Mouse (Mus musculus): ENCODE measurements around the gene Bod1. TPM values are rescaled to one million over a fixed set of nuclear protein-coding genes. Genes with fewer than 3 reads are reported as not detected.

The Bod1 gene
- polyA plus RNA-seq, 1 experiment from 2014 or later: 98.4 TPM

DNA sequence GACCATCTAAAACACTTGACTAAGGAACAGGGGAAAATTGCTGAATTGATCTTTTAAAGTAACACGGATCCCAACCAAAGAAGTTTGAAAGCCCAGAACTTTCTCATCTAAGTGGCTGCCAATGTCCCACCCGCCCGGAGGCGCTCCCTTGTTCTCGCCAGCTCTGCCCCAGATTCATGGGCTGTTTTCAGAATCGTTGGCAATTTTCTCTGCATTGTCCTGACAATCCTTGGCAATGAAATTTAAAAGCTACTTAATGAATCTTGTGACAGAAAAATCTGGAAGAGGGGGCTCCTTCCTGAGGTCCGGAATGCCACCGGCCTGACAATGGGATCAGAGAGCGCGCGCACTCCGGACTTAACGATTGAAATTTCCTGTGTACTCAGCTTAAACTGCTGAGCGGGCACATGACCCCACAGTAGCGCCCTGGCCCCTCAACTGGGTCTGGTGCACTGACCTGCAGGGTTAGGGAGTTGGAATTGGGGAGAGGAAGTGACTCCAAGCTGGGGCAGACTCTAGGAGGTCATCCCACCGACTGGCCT, 8.2 kb upstream of the Bod1 start:
- no peak for ATAC-seq (ENCODE audit: insufficient number of reproducible peaks, insufficient read depth, low FRiP score, low read depth)
- Histone ChIP-seq H3K4me2 (ENCODE audit: low read length) (no peak overlapping the region), H3K36me3 (ENCODE audit: control insufficient read depth, insufficient read depth, low read length) (no peaks in the 10 kb centered on the region), H3K27me3 (ENCODE audit: control insufficient read depth, insufficient read depth, low read length) (no peaks in the 10 kb centered on the region), H3K4me1 (ENCODE audit: control insufficient read depth in 2 of 2, insufficient read depth in 2 of 2, low read length in 2 of 2) (peaks cover 0 to 2% of the 10 kb centered on the region in 2 experiments; a peak in 1 of 4 replicates), H3K4me3 (ENCODE audit: control insufficient read depth in 1 of 2, insufficient read depth in 1 of 2, low read depth in 1 of 2, low read length in 2 of 2) (no peak overlapping the region), H3K27ac (replicated peaks in 1 of 2; ENCODE audit: control insufficient read depth in 1 of 2, insufficient read depth in 1 of 2, low read depth in 2 of 2, low read length in 2 of 2) (no peak overlapping the region), H3K9ac (ENCODE audit: low read length) (no peak overlapping the region), H3K9me3 (ENCODE audit: control insufficient read depth, low read length) (no peaks in the 10 kb centered on the region)
- 76% methylated on average over 16 of the region's 16 CpGs for WGBS

DNA sequence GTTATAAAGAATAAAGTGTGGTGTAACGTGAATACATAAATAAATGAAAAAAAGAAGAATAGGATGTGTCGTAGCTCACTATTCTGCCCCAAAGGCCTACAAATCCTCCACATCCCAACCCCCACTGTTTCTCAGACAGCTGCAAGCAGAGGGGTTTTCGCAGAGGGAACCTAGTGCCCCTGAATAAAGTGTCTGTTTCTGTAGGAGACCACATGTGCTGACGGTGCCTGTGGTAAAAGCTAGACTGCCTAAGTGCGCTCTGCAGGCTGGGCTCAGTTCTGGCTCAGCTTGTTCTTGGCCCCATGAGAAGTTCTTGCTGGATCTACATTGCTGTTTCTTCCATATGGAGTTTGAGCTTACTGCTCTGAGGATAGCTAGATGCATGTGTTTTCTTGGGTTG, 5.6 kb upstream of the Bod1 start:
- H3K27me3 ChIP-seq (ENCODE audit: control insufficient read depth, insufficient read depth, low read length): no peaks in the 10 kb centered on the region
- H3K27ac ChIP-seq (replicated peaks in 1 of 2; ENCODE audit: control insufficient read depth in 1 of 2, insufficient read depth in 1 of 2, low read depth in 2 of 2, low read length in 2 of 2): no peak overlapping the region
- H3K4me3 ChIP-seq (ENCODE audit: control insufficient read depth in 1 of 2, insufficient read depth in 1 of 2, low read depth in 1 of 2, low read length in 2 of 2): no peak overlapping the region
- no peak overlapping the region for H3K4me2 ChIP-seq (ENCODE audit: low read length)
- 90% methylated on average over 5 of the region's 5 CpGs for WGBS
- no peaks in the 10 kb centered on the region for H3K9me3 ChIP-seq (ENCODE audit: control insufficient read depth, low read length)
- no peaks in the 10 kb centered on the region for H3K36me3 ChIP-seq (ENCODE audit: control insufficient read depth, insufficient read depth, low read length)
- H3K4me1 ChIP-seq (ENCODE audit: control insufficient read depth in 2 of 2, insufficient read depth in 2 of 2, low read length in 2 of 2): peaks cover 0 to 2% of the 10 kb centered on the region in 2 experiments; a peak in 1 of 4 replicates
- H3K9ac ChIP-seq (ENCODE audit: low read length): no peak overlapping the region
- ATAC-seq (ENCODE audit: insufficient number of reproducible peaks, insufficient read depth, low FRiP score, low read depth): no peak

DNA sequence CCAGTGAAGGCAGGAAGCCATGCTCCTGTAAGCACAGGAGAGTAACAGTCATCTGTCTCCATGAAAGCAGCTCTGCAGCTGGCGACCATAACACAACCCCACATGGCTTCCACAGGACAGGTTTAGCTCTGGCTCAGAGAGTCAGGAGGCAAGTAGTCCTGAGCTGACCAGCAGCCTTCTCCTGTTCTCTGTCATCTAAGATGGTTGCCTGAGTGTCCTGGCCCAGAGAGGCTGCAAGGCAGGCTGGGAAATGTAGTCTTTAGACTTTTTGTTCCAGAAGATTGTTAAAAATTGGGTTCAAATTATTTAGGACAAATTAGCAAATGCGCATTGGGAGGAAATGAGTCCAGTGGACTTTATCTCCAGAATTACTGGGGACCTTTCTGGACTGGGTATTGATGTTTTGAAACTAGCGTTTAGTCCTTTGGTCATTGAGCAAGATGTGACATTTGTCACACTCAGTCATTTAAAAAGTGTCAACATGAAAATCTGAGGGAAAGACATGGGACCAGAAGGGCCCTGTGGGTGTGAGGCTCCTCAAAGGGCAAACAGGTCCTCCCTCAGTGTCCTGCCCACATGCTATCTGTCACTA, 5.1 kb upstream of the Bod1 start:
- no peaks in the 10 kb centered on the region for H3K36me3 ChIP-seq (ENCODE audit: control insufficient read depth, insufficient read depth, low read length)
- no peak for ATAC-seq (ENCODE audit: insufficient number of reproducible peaks, insufficient read depth, low FRiP score, low read depth)
- no peaks in the 10 kb centered on the region for H3K9me3 ChIP-seq (ENCODE audit: control insufficient read depth, low read length)
- H3K27me3 ChIP-seq (ENCODE audit: control insufficient read depth, insufficient read depth, low read length): no peaks in the 10 kb centered on the region
- no peak overlapping the region for H3K9ac ChIP-seq (ENCODE audit: low read length)
- WGBS: 82% methylated on average over 3 of the region's 3 CpGs
- no peak overlapping the region for H3K4me3 ChIP-seq (ENCODE audit: control insufficient read depth in 1 of 2, insufficient read depth in 1 of 2, low read depth in 1 of 2, low read length in 2 of 2)
- no peak overlapping the region for H3K27ac ChIP-seq (replicated peaks in 1 of 2; ENCODE audit: control insufficient read depth in 1 of 2, insufficient read depth in 1 of 2, low read depth in 2 of 2, low read length in 2 of 2)
- H3K4me1 ChIP-seq (ENCODE audit: control insufficient read depth in 2 of 2, insufficient read depth in 2 of 2, low read length in 2 of 2): peaks cover 0 to 2% of the 10 kb centered on the region in 2 experiments; a peak in 1 of 4 replicates
- no peak overlapping the region for H3K4me2 ChIP-seq (ENCODE audit: low read length)

DNA sequence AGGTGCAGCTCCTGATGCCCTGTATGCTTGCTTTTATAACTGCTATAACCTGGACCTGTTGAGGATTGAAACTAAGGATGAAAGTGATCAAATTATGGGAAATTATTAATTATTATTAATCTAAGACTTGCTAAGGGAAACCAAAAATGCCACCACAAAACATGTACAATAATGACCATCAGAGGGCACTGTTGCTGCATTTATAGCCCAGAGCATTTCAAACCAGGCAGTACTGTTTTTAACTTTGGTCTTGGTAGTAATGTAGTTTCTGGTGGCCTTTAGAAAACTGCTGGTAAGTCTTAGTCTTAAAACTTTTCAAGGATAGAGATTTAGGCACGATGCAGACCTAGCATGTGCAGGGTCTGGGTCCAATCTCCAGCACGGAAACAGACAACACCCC, 3.7 kb upstream of the Bod1 start:
- H3K36me3 ChIP-seq (ENCODE audit: control insufficient read depth, insufficient read depth, low read length): no peaks in the 10 kb centered on the region
- H3K9me3 ChIP-seq (ENCODE audit: control insufficient read depth, low read length): no peaks in the 10 kb centered on the region
- 53% methylated on average over 2 of the region's 2 CpGs for WGBS
- no peaks in the 10 kb centered on the region for H3K27me3 ChIP-seq (ENCODE audit: control insufficient read depth, insufficient read depth, low read length)
- no peak overlapping the region for H3K9ac ChIP-seq (ENCODE audit: low read length)
- no peak overlapping the region for H3K4me3 ChIP-seq (ENCODE audit: control insufficient read depth in 1 of 2, insufficient read depth in 1 of 2, low read depth in 1 of 2, low read length in 2 of 2)
- peaks cover 2 to 4% of the 10 kb centered on the region in 2 experiments; a peak in 3 of 4 replicates for H3K4me1 ChIP-seq (ENCODE audit: control insufficient read depth in 2 of 2, insufficient read depth in 2 of 2, low read length in 2 of 2)
- H3K4me2 ChIP-seq (ENCODE audit: low read length): no peak overlapping the region
- no peak overlapping the region for H3K27ac ChIP-seq (replicated peaks in 1 of 2; ENCODE audit: control insufficient read depth in 1 of 2, insufficient read depth in 1 of 2, low read depth in 2 of 2, low read length in 2 of 2)
- no peak for ATAC-seq (ENCODE audit: insufficient number of reproducible peaks, insufficient read depth, low FRiP score, low read depth)

DNA sequence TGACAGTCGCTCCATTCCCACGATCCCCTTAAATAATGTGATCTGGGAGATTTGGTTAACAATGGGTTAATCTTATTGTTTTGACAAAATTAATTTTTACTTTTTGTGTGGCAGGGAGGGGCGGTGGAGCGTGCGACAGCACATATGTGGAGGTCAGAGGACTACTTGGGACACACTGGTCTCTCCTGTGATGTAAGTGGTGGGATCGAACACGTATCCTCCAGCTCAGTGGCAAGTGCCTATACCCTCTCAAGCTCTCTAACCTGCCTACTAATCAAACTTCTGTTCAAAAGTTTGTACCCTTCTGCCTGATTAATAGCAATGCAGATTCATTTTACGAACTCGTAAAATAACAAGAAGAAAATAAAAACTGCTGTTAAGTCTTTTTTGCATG, 482 bp upstream of the Bod1 start:
- Histone ChIP-seq H3K9ac (ENCODE audit: low read length) (peak overlapping the region; percentile 81), H3K4me2 (ENCODE audit: low read length) (peak overlapping the region; percentile 78), H3K36me3 (ENCODE audit: control insufficient read depth, insufficient read depth, low read length) (peaks cover 23% of the 10 kb centered on the region), H3K27ac (replicated peaks in 1 of 2; ENCODE audit: control insufficient read depth in 1 of 2, insufficient read depth in 1 of 2, low read depth in 2 of 2, low read length in 2 of 2) (no peak overlapping the region), H3K4me1 (ENCODE audit: control insufficient read depth in 2 of 2, insufficient read depth in 2 of 2, low read length in 2 of 2) (peaks cover 0 to 7% of the 10 kb centered on the region in 2 experiments; a peak in 2 of 4 replicates), H3K9me3 (ENCODE audit: control insufficient read depth, low read length) (no peaks in the 10 kb centered on the region), H3K4me3 (ENCODE audit: control insufficient read depth in 1 of 2, insufficient read depth in 1 of 2, low read depth in 1 of 2, low read length in 2 of 2) (peak overlapping the region; percentile 67 to 78), H3K27me3 (ENCODE audit: control insufficient read depth, insufficient read depth, low read length) (no peaks in the 10 kb centered on the region)
- 11% methylated on average over 9 of the region's 9 CpGs for WGBS
- ATAC-seq (ENCODE audit: insufficient number of reproducible peaks, insufficient read depth, low FRiP score, low read depth): no peak

DNA sequence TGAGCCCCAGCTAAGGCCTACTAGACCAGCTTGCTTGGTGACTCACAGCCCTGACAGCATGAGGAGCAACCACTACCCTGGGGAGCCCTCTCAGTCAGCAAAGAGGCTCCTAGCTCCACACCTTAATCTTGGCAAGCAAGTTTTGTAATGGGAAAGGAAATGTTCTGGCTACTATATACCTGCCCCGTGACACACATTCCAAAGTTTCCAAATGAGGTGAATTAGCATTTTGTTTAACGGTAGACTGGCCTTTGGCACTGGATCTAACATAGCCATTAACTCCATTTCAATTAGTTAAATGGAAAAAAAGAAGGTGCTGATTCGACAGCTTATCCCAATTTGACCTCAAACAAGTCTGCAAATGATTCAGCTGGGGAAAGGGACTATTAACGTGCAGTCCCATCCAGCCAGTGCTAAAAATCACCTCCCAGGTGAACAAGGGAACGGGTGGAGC, 1.2 kb downstream of the Bod1 start:
- Histone ChIP-seq H3K9ac (ENCODE audit: low read length) (no peak overlapping the region), H3K36me3 (ENCODE audit: control insufficient read depth, insufficient read depth, low read length) (peaks cover 40% of the 10 kb centered on the region), H3K27me3 (ENCODE audit: control insufficient read depth, insufficient read depth, low read length) (no peaks in the 10 kb centered on the region), H3K4me3 (ENCODE audit: control insufficient read depth in 1 of 2, insufficient read depth in 1 of 2, low read depth in 1 of 2, low read length in 2 of 2) (peak overlapping the region in 1 of 2 experiments; percentile 67; a peak in 1 of 4 replicates), H3K27ac (replicated peaks in 1 of 2; ENCODE audit: control insufficient read depth in 1 of 2, insufficient read depth in 1 of 2, low read depth in 2 of 2, low read length in 2 of 2) (no peak overlapping the region), H3K4me2 (ENCODE audit: low read length) (peak overlapping the region; percentile 78), H3K9me3 (ENCODE audit: control insufficient read depth, low read length) (no peaks in the 10 kb centered on the region), H3K4me1 (ENCODE audit: control insufficient read depth in 2 of 2, insufficient read depth in 2 of 2, low read length in 2 of 2) (peaks cover 0 to 7% of the 10 kb centered on the region in 2 experiments; a peak in 2 of 4 replicates)
- no peak for ATAC-seq (ENCODE audit: insufficient number of reproducible peaks, insufficient read depth, low FRiP score, low read depth)
- 70% methylated on average over 5 of the region's 5 CpGs for WGBS

DNA sequence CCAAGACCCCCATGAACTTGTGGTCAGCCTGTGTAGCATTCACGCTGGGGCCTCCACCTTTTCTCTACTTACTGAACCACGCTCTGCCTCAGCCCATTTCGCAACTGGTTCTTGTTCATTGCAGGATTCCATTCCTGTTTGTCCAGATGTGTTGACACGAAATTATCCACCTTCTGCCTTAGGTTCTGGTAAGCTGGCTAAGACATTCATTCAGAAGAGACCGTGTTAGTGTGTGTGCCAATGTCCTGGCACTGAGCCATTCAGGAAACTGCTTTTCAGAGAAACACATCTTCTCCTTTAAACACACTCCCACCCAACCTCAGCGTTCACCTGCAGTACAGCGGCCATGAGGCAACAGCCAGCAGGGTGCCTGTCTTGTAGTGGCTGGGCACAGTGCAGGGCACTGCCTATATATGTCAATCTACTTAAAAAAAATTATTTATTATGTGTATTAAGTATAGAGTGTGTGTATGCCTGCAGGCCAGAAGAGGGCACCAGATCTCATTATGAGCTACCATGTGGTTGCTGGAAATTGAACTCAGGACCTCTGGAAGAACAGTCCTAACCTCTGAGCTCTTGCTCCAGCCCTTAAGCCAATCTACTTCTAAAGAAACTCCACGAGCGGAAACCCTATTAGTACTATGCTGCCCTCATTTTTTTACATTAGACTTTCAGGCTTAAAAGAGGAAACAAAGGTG, 2.4 kb downstream of the Bod1 start:
- Histone ChIP-seq H3K4me2 (ENCODE audit: low read length) (no peak overlapping the region), H3K9me3 (ENCODE audit: control insufficient read depth, low read length) (no peaks in the 10 kb centered on the region), H3K4me1 (ENCODE audit: control insufficient read depth in 2 of 2, insufficient read depth in 2 of 2, low read length in 2 of 2) (peaks cover 0 to 7% of the 10 kb centered on the region in 2 experiments; a peak in 2 of 4 replicates), H3K4me3 (ENCODE audit: control insufficient read depth in 1 of 2, insufficient read depth in 1 of 2, low read depth in 1 of 2, low read length in 2 of 2) (no peak overlapping the region), H3K27ac (replicated peaks in 1 of 2; ENCODE audit: control insufficient read depth in 1 of 2, insufficient read depth in 1 of 2, low read depth in 2 of 2, low read length in 2 of 2) (no peak overlapping the region), H3K36me3 (ENCODE audit: control insufficient read depth, insufficient read depth, low read length) (peaks cover 52% of the 10 kb centered on the region), H3K27me3 (ENCODE audit: control insufficient read depth, insufficient read depth, low read length) (no peaks in the 10 kb centered on the region), H3K9ac (ENCODE audit: low read length) (no peak overlapping the region)
- WGBS: 92% methylated on average over 9 of the region's 9 CpGs
- ATAC-seq (ENCODE audit: insufficient number of reproducible peaks, insufficient read depth, low FRiP score, low read depth): no peak
